Mouse (Mus musculus): ENCODE results near the gene Slc25a12.
A peak's percentile ranks its signal among the peaks of the same experiment; 100 is the strongest.

The Slc25a12 gene

DNA sequence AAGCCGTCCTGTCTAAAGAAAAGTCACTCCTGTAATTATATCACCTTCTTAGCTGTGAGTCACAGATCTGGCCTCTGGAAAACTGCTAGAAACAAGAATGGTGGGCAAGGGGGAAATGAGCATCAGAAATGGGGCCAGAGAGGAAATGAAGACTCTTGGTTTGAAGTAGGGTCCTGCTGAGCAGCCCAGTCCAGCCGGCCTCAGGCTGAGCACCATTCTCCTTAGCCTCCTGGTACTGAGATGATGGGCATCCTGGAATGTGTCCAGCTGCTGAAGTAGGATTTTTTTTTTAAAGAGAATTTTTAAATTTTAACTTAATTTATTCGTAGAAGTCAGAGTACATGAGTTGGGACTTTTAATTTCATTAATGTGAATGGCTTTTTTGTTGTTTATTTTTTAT is 62.7 kb downstream of the Slc25a12 start:
- DNase-seq, result peak; percentile 16 to 43

GRCm38 (mm10) chr2:71303221-71303620 is 64.3 kb downstream of the Slc25a12 start:
- peak; percentile 60 to 67 for DNase-seq

GRCm38 (mm10) chr2:71302156-71302663 is 65.3 kb downstream of the Slc25a12 start:
- no peak for DNase-seq

DNA sequence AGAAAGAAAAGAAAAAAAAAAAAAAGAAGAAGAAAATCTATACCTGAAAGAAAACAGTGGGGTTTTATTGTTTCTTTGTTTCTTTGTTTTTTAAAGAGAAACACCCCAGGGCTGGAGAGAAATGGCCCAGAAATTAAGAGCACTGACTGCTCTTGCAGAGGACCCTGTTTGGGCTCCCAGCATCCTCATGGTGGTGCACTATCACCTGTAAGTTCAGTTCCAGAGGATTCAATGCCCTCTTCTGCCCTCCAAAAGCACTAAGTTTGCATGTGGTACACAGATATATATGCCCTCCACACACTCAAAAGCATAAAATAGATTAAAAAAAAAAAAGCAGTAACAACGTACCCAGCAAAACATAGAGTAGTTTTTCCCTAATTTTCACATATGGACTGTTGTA is 68.8 kb downstream of the Slc25a12 start:
- peak in 1 of 2 experiments; percentile 49 for DNase-seq

DNA sequence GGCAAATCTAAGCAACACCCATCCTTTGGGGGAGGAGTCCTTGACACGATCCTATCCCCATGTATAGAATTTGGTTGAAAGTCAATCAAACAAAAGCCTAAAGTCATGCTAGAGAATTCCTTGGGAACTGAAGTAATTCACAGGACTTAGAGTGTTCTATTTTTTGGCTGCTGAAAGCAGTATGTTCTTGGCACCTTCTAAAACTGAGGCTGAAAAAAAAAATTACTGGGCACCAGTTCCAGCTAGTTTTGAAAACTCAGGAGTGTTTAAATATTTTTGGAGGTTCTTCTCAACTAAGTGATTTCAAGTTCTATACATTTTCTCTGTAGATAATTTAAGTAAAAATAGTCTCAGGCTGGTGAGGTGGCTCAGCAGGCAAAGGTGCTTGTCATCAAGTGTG is 70.0 kb downstream of the Slc25a12 start:
- no peak for DNase-seq

- DNase-seq, result no peak
Observed at GRCm38 (mm10) chr2:71295844-71296243, 71.7 kb downstream of the Slc25a12 start.

DNA sequence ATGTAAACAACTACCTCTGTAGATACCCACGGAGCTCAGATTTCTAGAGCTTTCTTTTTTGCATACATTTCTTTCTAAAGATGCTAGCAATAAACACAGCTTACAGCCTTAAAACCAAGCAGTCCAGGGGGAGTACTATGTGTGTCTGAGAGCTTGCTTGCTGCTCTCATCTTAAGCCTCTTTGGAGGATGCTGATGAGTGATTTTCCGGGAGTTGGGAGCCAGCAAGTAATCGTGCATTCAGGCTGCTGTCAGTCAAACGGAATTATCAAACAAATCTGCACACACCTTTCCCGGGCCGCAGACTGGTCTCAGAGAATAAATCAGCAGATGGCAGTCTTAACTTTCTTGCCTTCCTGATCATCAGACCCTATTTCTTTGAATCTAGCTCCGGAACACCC is 73.1 kb downstream of the Slc25a12 start:
- DNase-seq, result no peak

GRCm38 (mm10) chr2:71293983-71294382 is 73.6 kb downstream of the Slc25a12 start:
- no peak for DNase-seq

GRCm38 (mm10) chr2:71291566-71291965 is 76.0 kb downstream of the Slc25a12 start:
- peak in 1 of 2 experiments; percentile 40 for DNase-seq

DNA sequence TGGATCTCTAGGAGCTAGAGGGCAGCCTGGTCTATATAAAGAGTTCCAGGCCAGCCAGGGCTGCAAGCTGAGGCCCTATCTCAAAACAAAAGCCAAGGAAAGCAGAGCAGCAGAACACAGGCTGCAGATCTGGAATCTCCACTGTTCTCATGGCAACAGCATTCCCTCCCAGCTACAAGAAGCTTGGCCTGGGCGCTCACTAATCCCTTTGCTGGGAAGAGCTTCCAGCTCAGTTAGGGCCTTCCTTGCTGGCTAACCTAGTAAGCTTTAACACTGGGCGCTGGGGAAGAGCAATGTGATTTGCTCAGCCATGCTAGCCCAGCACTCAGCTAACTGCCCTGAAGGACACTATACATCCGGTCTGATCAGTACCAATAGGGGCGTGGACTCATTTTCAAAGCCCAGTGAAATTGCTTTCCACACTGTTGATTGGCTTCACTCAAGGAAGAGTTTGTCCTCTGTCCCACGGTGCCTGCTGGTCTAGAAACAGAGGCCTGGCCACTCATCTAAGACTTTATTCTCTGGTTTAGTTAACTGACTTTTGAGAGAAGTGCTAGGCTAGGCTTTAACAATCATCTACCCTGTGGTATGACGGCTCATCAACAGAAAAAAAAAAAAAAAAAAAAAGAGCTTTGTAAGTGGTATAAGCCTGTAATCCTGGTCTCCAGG is 77.3 kb downstream of the Slc25a12 start:
- peak in 1 of 2 experiments; percentile 43 for DNase-seq

GRCm38 (mm10) chr2:71281981-71282380 is 85.6 kb downstream of the Slc25a12 start:
- DNase-seq, result no peak

GRCm38 (mm10) chr2:71278791-71279775 is 88.5 kb downstream of the Slc25a12 start:
- peak in 1 of 2 experiments; percentile 32 for DNase-seq

DNA sequence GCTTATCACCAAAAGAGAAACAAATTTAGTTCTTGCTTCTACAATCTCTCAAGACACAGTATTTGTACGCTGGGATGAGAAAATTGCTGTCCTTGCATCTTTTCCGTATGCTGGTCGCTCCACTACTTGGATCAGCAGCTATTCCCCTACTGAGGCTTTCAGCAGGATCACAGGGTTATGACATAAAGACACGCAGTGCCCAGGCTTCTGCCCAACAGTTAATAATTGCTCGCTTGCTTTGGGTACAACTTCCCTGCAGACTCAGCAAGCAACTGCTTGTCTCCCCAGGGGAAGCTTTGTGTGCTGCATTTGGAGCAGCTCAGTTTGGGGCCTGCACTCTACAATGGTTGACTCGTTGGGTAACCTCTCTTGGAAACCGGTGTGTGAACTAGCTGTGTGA is 91.8 kb downstream of the Slc25a12 start:
- no peak for DNase-seq

DNA sequence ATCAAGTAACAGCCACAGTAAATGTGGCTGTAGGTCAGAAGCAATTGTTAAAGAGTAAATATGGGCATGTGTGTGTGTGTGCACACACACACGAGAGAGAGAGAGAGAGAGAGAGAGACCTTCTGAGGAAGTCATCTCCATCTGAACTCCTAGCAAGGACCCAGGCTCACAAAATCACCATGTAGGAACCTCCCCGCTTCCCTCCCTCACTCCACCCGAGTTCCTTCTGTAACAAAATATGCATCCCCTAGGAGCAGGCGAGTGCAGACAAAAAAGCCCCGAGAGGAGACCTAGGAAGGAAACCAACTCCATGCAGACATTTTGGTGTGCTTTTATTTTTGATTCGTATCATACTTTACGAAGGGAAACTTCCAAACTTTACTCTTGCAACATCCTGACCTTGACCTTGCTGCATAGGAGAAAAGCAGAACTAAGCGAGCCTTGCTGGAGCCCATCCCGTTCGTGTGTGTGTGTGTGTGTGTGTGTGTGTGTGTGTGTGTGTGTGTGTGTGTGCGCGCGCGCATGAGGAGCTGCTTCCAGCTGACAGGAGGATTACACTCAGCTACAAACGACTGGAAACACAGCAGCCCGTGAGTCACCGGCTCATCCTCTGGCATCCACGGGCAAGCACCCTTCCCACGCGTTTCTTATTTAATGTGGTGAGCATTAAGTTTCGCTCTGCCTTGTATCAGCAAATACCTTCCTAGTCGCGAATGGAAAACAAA is 93.4 kb downstream of the Slc25a12 start:
- DNase-seq, result peak; percentile 60 to 69

GRCm38 (mm10) chr2:71270085-71270484 is 97.5 kb downstream of the Slc25a12 start:
- no peak for DNase-seq

GRCm38 (mm10) chr2:71269332-71269731 is 98.2 kb downstream of the Slc25a12 start:
- DNase-seq, result no peak

- no peak for DNase-seq
Observed at GRCm38 (mm10) chr2:71268691-71269090, 98.9 kb downstream of the Slc25a12 start.

DNA sequence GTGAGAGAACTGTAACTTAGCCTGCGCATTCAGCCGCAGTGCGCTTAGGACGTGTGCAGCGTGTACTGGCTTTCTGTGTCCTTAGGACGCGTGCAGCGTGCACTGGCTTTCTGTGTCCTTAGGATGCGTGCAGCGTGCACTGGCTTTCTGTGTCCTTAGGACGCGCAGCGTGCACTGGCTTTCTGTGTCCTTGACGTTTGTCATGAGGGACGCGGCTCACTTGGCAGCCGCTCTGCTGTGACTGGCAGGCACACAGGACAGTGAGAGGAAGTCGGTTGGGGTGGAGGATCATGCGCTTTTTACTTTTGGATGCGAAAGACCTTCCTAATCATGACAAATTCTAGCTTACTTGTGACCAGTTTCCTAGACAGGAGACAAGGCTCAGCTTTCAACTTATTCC is 103.0 kb downstream of the Slc25a12 start:
- DNase-seq, result peak in 1 of 2 experiments; percentile 28

GRCm38 (mm10) chr2:71256581-71256980 is 111.0 kb downstream of the Slc25a12 start:
- no peak for DNase-seq

- DNase-seq, result no peak
Observed at GRCm38 (mm10) chr2:71254836-71255235, 112.7 kb downstream of the Slc25a12 start.

GRCm38 (mm10) chr2:71250841-71251240 is 116.7 kb downstream of the Slc25a12 start:
- no peak for DNase-seq

DNA sequence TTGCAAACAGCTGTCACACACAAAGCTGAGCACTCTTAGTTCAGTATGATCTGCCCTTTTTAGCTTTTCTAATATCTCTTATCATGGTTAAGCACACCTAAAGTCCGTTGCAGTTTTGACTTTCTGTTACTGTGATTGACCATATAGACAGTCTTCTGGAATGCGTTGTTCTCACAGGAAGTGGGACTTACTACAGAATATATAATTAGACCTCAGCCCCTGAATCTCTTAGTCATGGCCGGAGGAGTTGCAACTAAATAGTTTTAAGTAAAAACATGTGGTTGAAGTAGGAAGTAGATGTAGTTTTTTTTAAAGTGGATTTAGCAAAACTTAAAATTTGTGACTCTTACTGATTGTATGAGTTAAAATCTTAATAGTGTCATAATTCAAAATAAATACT is 119.5 kb downstream of the Slc25a12 start:
- DNase-seq, result no peak

DNA sequence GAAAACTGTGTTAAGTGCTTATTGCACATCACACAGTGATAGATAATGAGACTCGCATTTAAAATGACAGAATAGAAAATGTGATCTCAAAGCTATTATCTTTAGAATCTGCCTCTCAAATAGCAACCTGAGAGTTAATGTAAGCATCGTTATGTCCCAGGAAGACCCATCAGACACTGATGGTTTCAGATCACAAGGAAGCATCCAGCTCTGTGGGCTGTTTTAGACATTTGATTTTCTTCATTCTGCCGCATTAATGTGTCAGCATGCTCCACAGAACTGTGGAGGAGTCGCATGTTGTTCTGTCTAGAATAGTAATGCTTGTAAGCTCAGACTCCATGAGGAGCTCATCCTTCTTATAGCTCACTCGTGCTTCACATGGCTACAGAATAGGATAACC is 121.5 kb downstream of the Slc25a12 start:
- no peak for DNase-seq
